Mouse (Mus musculus): ENCODE measurements at regions not wholly inside any gene's neighbourhood (a gene's known extent, or its start where the extent isn't known, plus 50 kb on each side); places are given as distances from the start of the nearest gene placed in this dataset.

DNA sequence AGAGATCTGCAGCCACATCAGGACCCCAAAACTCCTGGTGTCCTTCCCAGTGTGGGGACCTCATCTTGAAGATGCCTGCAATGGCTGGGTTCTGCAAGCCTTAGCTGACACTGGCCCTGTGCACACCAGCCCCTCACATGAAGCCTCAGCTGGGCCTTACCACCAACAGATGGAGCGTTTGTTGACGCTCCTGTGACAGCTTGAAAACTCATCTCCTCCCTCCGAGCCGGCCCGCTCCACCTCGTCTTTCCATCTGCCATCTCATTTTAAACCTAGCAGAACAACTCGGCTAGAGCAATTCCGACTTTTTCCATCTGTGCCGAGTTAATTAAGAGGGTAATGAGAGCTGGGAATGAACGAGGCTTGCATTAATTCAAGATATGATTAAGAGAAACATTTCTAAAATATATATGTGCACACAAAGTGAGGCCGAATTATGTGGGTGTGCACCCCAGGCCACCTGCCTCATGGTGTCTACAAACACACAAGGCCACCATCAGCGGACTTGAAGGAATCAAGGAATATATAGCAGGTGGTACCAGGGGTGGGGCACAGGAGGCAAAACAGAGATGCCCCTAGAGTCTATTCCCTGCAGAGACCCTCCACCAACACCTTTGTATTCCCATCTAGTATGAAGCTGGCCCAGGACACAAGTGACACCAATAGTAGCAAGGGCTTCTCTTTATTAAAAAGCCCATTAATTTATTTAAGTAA, 351.3 kb downstream of the Cdk5rap2 start:
- WGBS = 84% methylated on average over 12 of the region's 12 CpGs
- H3K36me3 ChIP-seq (replicated peaks; ENCODE audit: control insufficient read depth, insufficient read depth, low read depth, low read length) = no peaks in the 10 kb centered on the region
- H3K4me3 ChIP-seq (ENCODE audit: low read depth, low read length) = no peak overlapping the region
- no peak overlapping the region for H3K9ac ChIP-seq (replicated peaks; ENCODE audit: low read length)
- no peak overlapping the region for H3K4me2 ChIP-seq (ENCODE audit: low read depth, low read length)
- no peak for ATAC-seq (replicated peaks; ENCODE audit: insufficient number of reproducible peaks, low FRiP score, low TSS enrichment, low read depth)
- DNase-seq (ENCODE audit: low spot score) = no peak
- no peaks in the 10 kb centered on the region for H3K9me3 ChIP-seq (replicated peaks; ENCODE audit: control insufficient read depth, low read length)
- H3K27ac ChIP-seq (replicated peaks; ENCODE audit: low read depth, low read length) = no peak overlapping the region
- H3K27me3 ChIP-seq (ENCODE audit: control insufficient read depth, insufficient read depth, low read length) = no peaks in the 10 kb centered on the region
- no peaks in the 10 kb centered on the region for H3K4me1 ChIP-seq (ENCODE audit: control insufficient read depth, insufficient read depth, low read length)

DNA sequence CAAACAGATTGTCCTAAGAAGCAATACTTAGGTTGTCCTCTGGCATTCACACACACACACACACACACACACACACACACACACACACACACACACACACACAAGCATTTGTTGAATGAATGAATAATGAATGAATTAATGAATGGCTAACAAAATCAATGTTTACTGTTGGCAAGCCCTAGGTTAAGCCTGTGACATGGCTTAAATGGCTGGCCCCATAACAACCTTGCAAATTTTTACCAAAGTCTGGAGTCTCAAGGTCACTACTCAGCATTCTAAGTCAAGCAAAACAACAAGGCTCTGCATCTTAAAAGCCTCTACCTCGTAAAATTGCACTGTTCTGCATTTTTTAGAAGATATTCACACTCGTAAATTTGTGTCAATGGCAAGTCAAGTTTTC, 357.1 kb downstream of the Cdk5rap2 start:
- ATAC-seq (replicated peaks; ENCODE audit: insufficient number of reproducible peaks, low FRiP score, low TSS enrichment, low read depth) = no peak
- H3K4me3 ChIP-seq (ENCODE audit: low read depth, low read length) = no peak overlapping the region
- no peaks in the 10 kb centered on the region for H3K4me1 ChIP-seq (ENCODE audit: control insufficient read depth, insufficient read depth, low read length)
- H3K4me2 ChIP-seq (ENCODE audit: low read depth, low read length) = no peak overlapping the region
- H3K27me3 ChIP-seq (ENCODE audit: control insufficient read depth, insufficient read depth, low read length) = no peaks in the 10 kb centered on the region
- no peak overlapping the region for H3K27ac ChIP-seq (replicated peaks; ENCODE audit: low read depth, low read length)
- no peaks in the 10 kb centered on the region for H3K36me3 ChIP-seq (replicated peaks; ENCODE audit: control insufficient read depth, insufficient read depth, low read depth, low read length)
- no peak for DNase-seq (ENCODE audit: low spot score)
- WGBS = 76% methylated on average over 2 of the region's 2 CpGs
- no peak overlapping the region for H3K9ac ChIP-seq (replicated peaks; ENCODE audit: low read length)
- no peaks in the 10 kb centered on the region for H3K9me3 ChIP-seq (replicated peaks; ENCODE audit: control insufficient read depth, low read length)

DNA sequence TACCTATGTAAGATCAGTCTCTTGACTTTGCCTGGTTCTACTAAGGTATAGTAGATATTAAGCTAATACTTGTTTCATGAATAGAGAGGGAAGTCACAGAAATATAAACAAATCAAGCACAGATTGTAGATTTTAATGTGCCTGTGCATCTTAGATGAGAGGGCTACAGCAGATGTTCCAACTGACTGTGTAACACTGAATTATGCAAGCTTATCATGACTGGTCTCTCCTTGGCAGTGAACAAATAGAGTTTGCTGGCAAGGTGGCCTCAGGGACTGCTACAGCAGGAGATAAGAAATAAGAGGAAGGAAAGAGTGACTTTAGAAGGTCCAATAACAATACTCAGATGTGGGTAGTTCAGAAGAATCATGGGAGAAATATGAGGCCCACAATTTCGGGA, 372.0 kb downstream of the Cdk5rap2 start:
- WGBS = 85% methylated on average over 1 of the region's 1 CpGs
- Histone ChIP-seq H3K27me3 (ENCODE audit: control insufficient read depth, insufficient read depth, low read length) (no peaks in the 10 kb centered on the region), H3K9ac (replicated peaks; ENCODE audit: low read length) (no peak overlapping the region), H3K36me3 (replicated peaks; ENCODE audit: control insufficient read depth, insufficient read depth, low read depth, low read length) (no peaks in the 10 kb centered on the region), H3K4me1 (ENCODE audit: control insufficient read depth, insufficient read depth, low read length) (no peaks in the 10 kb centered on the region), H3K4me3 (ENCODE audit: low read depth, low read length) (no peak overlapping the region), H3K27ac (replicated peaks; ENCODE audit: low read depth, low read length) (no peak overlapping the region), H3K9me3 (replicated peaks; ENCODE audit: control insufficient read depth, low read length) (no peaks in the 10 kb centered on the region), H3K4me2 (ENCODE audit: low read depth, low read length) (no peak overlapping the region)
- no peak for DNase-seq (ENCODE audit: low spot score)
- no peak for ATAC-seq (replicated peaks; ENCODE audit: insufficient number of reproducible peaks, low FRiP score, low TSS enrichment, low read depth)

DNA sequence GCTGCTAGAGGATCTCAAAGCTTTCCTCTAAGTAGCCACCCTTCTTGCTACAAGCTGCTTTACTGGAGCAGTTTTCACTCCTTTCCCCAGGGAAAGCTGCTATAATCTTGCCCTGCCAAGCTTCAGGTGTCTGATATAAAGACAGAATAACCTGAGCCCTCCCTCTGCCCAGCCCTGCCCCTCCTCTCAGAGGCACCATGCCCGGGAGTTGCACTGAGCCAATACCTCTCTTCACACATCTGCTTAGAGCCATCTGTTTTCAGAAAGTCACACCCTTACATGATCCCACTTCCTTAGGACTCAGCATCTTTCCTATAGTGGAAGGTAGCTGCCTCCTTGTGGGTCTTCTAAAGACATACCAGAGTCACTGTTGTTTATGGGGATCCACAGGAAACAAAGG, 374.3 kb downstream of the Cdk5rap2 start:
- ATAC-seq (replicated peaks; ENCODE audit: insufficient number of reproducible peaks, low FRiP score, low TSS enrichment, low read depth) = no peak
- H3K4me1 ChIP-seq (ENCODE audit: control insufficient read depth, insufficient read depth, low read length) = no peaks in the 10 kb centered on the region
- no peaks in the 10 kb centered on the region for H3K27me3 ChIP-seq (ENCODE audit: control insufficient read depth, insufficient read depth, low read length)
- DNase-seq (ENCODE audit: low spot score) = no peak
- WGBS = 50% methylated on average over 1 of the region's 1 CpGs
- no peaks in the 10 kb centered on the region for H3K9me3 ChIP-seq (replicated peaks; ENCODE audit: control insufficient read depth, low read length)
- H3K4me2 ChIP-seq (ENCODE audit: low read depth, low read length) = no peak overlapping the region
- H3K27ac ChIP-seq (replicated peaks; ENCODE audit: low read depth, low read length) = no peak overlapping the region
- H3K36me3 ChIP-seq (replicated peaks; ENCODE audit: control insufficient read depth, insufficient read depth, low read depth, low read length) = no peaks in the 10 kb centered on the region
- no peak overlapping the region for H3K4me3 ChIP-seq (ENCODE audit: low read depth, low read length)
- H3K9ac ChIP-seq (replicated peaks; ENCODE audit: low read length) = no peak overlapping the region

DNA sequence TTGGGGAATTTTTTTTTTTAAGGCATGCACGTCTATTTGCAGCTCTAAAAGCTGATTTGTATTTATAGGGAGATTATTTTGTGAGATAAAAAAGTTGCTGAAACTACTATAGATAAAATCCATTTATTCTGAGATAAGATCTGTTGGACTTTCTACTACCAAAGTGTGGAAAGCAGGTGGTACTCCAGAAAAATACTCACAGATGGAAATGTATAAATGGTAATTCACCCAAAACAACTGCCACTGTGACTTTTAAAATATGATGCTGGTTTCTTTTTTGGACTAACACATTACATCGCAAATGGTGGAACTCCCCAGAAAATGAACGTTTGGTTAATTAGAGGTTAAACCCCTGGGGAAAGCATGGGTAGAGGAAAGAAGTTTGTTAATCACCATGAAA, 377.7 kb downstream of the Cdk5rap2 start:
- 73% methylated on average over 3 of the region's 3 CpGs for whole genome bisulfite sequencing
- H3K27ac ChIP-seq (replicated peaks; ENCODE audit: low read depth, low read length) = no peak overlapping the region
- no peaks in the 10 kb centered on the region for H3K27me3 ChIP-seq (ENCODE audit: control insufficient read depth, insufficient read depth, low read length)
- no peaks in the 10 kb centered on the region for H3K9me3 ChIP-seq (replicated peaks; ENCODE audit: control insufficient read depth, low read length)
- no peaks in the 10 kb centered on the region for H3K36me3 ChIP-seq (replicated peaks; ENCODE audit: control insufficient read depth, insufficient read depth, low read depth, low read length)
- no peak for DNase-seq (ENCODE audit: low spot score)
- ATAC-seq (replicated peaks; ENCODE audit: insufficient number of reproducible peaks, low FRiP score, low TSS enrichment, low read depth) = no peak
- H3K4me1 ChIP-seq (ENCODE audit: control insufficient read depth, insufficient read depth, low read length) = no peaks in the 10 kb centered on the region
- no peak overlapping the region for H3K4me2 ChIP-seq (ENCODE audit: low read depth, low read length)
- H3K9ac ChIP-seq (replicated peaks; ENCODE audit: low read length) = no peak overlapping the region
- H3K4me3 ChIP-seq (ENCODE audit: low read depth, low read length) = no peak overlapping the region

DNA sequence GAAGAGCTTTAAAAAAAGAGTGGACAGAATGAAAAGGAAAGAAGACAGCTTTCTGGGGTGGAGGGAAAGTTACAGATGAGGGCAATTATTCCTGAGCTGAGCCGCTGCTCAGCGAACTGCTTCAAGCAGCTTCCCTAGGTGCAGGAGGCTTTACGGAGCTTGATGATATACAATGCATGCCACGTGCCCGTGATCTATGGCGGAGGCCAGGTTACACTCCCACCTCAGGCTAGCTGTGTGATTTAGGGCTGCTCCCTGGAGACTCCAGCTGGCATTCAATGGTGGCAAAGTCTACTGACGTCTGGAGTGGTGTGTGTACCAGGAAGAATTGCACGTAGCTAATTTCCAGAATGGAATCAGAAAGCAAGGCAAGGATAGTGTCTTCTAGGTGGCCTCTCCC, 383.4 kb downstream of the Cdk5rap2 start:
- DNase-seq (ENCODE audit: low spot score) (no peak), ATAC-seq (replicated peaks; ENCODE audit: insufficient number of reproducible peaks, low FRiP score, low TSS enrichment, low read depth) (no peak)
- Histone ChIP-seq H3K4me1 (ENCODE audit: control insufficient read depth, insufficient read depth, low read length) (no peaks in the 10 kb centered on the region), H3K9me3 (replicated peaks; ENCODE audit: control insufficient read depth, low read length) (no peaks in the 10 kb centered on the region), H3K9ac (replicated peaks; ENCODE audit: low read length) (no peak overlapping the region), H3K27ac (replicated peaks; ENCODE audit: low read depth, low read length) (no peak overlapping the region), H3K4me3 (ENCODE audit: low read depth, low read length) (no peak overlapping the region), H3K4me2 (ENCODE audit: low read depth, low read length) (no peak overlapping the region), H3K36me3 (replicated peaks; ENCODE audit: control insufficient read depth, insufficient read depth, low read depth, low read length) (no peaks in the 10 kb centered on the region), H3K27me3 (ENCODE audit: control insufficient read depth, insufficient read depth, low read length) (no peaks in the 10 kb centered on the region)
- WGBS = 80% methylated on average over 8 of the region's 8 CpGs

DNA sequence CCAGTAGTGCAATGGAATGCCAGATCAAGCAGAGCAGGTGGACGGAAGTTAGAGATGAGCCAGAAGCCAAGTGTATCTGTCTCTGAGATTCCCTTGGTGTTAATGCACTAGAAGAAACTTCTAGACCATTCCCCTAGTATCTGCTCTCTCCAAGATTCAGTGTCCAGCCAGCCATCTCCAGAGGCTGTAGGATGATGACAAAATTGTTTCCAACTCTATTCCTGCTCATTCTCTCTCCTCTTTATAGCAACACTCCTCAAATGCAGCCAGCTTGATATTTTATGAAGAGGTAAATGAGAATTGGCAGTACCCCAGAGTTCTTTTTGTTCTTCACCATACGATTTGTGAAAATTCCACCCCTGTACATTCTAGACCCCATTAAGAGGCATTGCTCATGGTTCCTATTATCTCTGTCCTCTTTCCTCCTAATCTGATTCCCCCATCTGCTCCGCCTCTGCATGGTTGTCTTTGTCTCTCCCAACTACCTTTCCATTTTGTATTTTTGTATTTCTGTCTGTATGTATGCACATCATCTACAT, 385.3 kb downstream of the Cdk5rap2 start:
- Histone ChIP-seq H3K4me3 (ENCODE audit: low read depth, low read length) (no peak overlapping the region), H3K4me1 (ENCODE audit: control insufficient read depth, insufficient read depth, low read length) (no peaks in the 10 kb centered on the region), H3K9me3 (replicated peaks; ENCODE audit: control insufficient read depth, low read length) (no peaks in the 10 kb centered on the region), H3K27me3 (ENCODE audit: control insufficient read depth, insufficient read depth, low read length) (no peaks in the 10 kb centered on the region), H3K9ac (replicated peaks; ENCODE audit: low read length) (no peak overlapping the region), H3K36me3 (replicated peaks; ENCODE audit: control insufficient read depth, insufficient read depth, low read depth, low read length) (no peaks in the 10 kb centered on the region), H3K4me2 (ENCODE audit: low read depth, low read length) (no peak overlapping the region), H3K27ac (replicated peaks; ENCODE audit: low read depth, low read length) (no peak overlapping the region)
- no peak for ATAC-seq (replicated peaks; ENCODE audit: insufficient number of reproducible peaks, low FRiP score, low TSS enrichment, low read depth)
- DNase-seq (ENCODE audit: low spot score) = no peak
- WGBS = 94% methylated on average over 3 of the region's 3 CpGs

DNA sequence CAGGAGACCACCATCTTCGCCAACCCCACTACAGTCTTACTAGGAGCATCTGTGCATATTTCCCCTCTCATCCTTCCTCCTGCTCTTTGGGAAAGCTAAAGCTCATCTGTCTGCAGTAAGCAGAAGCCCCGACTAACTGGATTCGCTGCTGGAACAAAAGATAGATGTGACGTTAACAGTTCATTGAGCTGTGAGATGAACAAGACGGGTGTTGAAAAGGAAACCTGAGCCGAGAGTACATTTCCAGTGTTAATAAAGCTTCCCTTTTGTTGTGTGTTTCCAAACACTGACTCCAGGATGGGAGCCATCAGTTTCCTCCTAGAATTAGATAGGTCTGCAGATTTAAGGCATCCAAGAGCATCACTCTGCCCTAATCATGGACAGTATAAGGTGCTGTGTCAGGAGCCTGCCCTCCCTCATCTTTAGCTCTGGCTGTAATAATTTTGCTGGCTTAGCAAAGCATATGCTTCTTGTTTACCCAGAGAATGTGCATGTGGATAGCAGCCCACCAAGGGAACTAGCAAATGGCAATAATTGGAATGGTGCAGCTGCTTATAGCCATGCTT, 389.3 kb downstream of the Cdk5rap2 start:
- no peak overlapping the region for H3K4me2 ChIP-seq (ENCODE audit: low read depth, low read length)
- no peak overlapping the region for H3K27ac ChIP-seq (replicated peaks; ENCODE audit: low read depth, low read length)
- no peak overlapping the region for H3K4me3 ChIP-seq (ENCODE audit: low read depth, low read length)
- WGBS = 71% methylated on average over 6 of the region's 6 CpGs
- H3K9ac ChIP-seq (replicated peaks; ENCODE audit: low read length) = no peak overlapping the region
- H3K4me1 ChIP-seq (ENCODE audit: control insufficient read depth, insufficient read depth, low read length) = no peaks in the 10 kb centered on the region
- DNase-seq (ENCODE audit: low spot score) (no peak), ATAC-seq (replicated peaks; ENCODE audit: insufficient number of reproducible peaks, low FRiP score, low TSS enrichment, low read depth) (no peak)
- no peaks in the 10 kb centered on the region for H3K27me3 ChIP-seq (ENCODE audit: control insufficient read depth, insufficient read depth, low read length)
- no peaks in the 10 kb centered on the region for H3K36me3 ChIP-seq (replicated peaks; ENCODE audit: control insufficient read depth, insufficient read depth, low read depth, low read length)
- H3K9me3 ChIP-seq (replicated peaks; ENCODE audit: control insufficient read depth, low read length) = no peaks in the 10 kb centered on the region
